Mouse (Mus musculus): ENCODE measurements around the gene Cnn3.

GRCm38 (mm10) chr3:121449527-121449926 is 23.2 kb downstream of the Cnn3 start:
- no peak for TF ChIP-seq CTCF (IDR thresholded peaks at IDR 0.05; ENCODE audit: insufficient read depth, low read depth, low read length)
- no peak for TF ChIP-seq POLR2A (IDR thresholded peaks at IDR 0.05; ENCODE audit: insufficient read depth, low read depth, low read length)

All from olfactory bulb, adult 2 months (tissue).